Mouse (Mus musculus) liver, embryonic 14.5 days (tissue): ENCODE measurements around the gene Crispld2.

Experiments
- CTCF ChIP-seq: IDR thresholded peaks from 2 replicates; pipeline ENCODE4 v1.5.1; 2016; ENCODE audit warnings: antibody characterized with exemption, low read depth, control low read depth
- EP300 ChIP-seq: IDR thresholded peaks from 2 replicates; pipeline ENCODE4 v1.6.1; 2016; ENCODE audit warnings: antibody characterized with exemption, low read depth

GRCm38 (mm10) chr8:120016424-120016823 is 24.2 kb downstream of the Crispld2 start:
- TF ChIP-seq CTCF (no peak), EP300 (no peak)
